ENCODE assay signal across 7 mouse cellular contexts in genomic region chr14:55603633-55604576, GRCm38 (mm10). TPM values are rescaled to one million over a fixed set of nuclear protein-coding genes. Genes with fewer than 3 reads are reported as not detected.
A peak's percentile ranks its signal among the peaks of the same experiment; 100 is the strongest.
DNase-seq lines count a peak whose midpoint lies in the region; ATAC-seq lines count a peak whose summit lies in the region.

No protein-coding gene starts in this region.

- H3K27ac ChIP-seq in embryonic facial prominence, embryonic 11.5 days (replicated peaks; ENCODE audit: low read depth, low read length), result peak overlapping the region; percentile 22
- peak overlapping the region; percentile 81 for H3K27ac ChIP-seq in limb, embryonic 10.5 days
- H3K27ac ChIP-seq in midbrain, embryonic 13.5 days, result no peak overlapping the region

- 20% methylated on average over 19 of the region's 19 CpGs for WGBS in embryonic facial prominence, embryonic 11.5 days
- WGBS in limb, embryonic 10.5 days, result 14% methylated on average over 19 of the region's 19 CpGs
- WGBS in midbrain, embryonic 13.5 days, result 25% methylated on average over 19 of the region's 19 CpGs

- peak; percentile 95 for DNase-seq in adrenal gland, postnatal 14 days
- peak; percentile 91 for DNase-seq in embryonic facial prominence, embryonic 11.5 days (ENCODE audit: low spot score)
- peak; percentile 96 for DNase-seq in kidney, adult 11 months
- peak; percentile 85 for DNase-seq in limb, embryonic 10.5 days (ENCODE audit: low spot score)
- DNase-seq in spleen, adult 12 weeks (ENCODE audit: low spot score), result peak; percentile 92

- H3K36me3 ChIP-seq in embryonic facial prominence, embryonic 11.5 days (replicated peaks; ENCODE audit: control insufficient read depth, insufficient read depth, low read depth, low read length), result peaks cover 10% of the 10 kb centered on the region
- peaks cover 85% of the 10 kb centered on the region for H3K36me3 ChIP-seq in limb, embryonic 10.5 days
- H3K36me3 ChIP-seq in midbrain, embryonic 13.5 days, result peaks cover 90% of the 10 kb centered on the region

- H3K4me3 ChIP-seq in embryonic facial prominence, embryonic 11.5 days (ENCODE audit: low read depth, low read length), result peak overlapping the region; percentile 18; the same call in 1 of the 2 replicates
- peak overlapping the region; percentile 40 for H3K4me3 ChIP-seq in limb, embryonic 10.5 days
- peak overlapping the region; percentile 20 for H3K4me3 ChIP-seq in midbrain, embryonic 13.5 days (replicated peaks)

- peak overlapping the region; percentile 24 for H3K4me2 ChIP-seq in embryonic facial prominence, embryonic 11.5 days (ENCODE audit: low read depth, low read length)
- H3K4me2 ChIP-seq in midbrain, embryonic 13.5 days (replicated peaks), result peak overlapping the region; percentile 32

- peak; percentile 80 for ATAC-seq in embryonic facial prominence, embryonic 11.5 days (replicated peaks; ENCODE audit: insufficient number of reproducible peaks, low FRiP score, low TSS enrichment, low read depth)
- ATAC-seq in granulocyte monocyte progenitor cell, adult 5-6 weeks (replicated peaks; ENCODE audit: poor library complexity, severe bottlenecking), result peak; percentile 93
- ATAC-seq in midbrain, embryonic 13.5 days, result peak; percentile 79

- no peaks in the 10 kb centered on the region; the same call in 1 of the 2 replicates for H3K4me1 ChIP-seq in embryonic facial prominence, embryonic 11.5 days (ENCODE audit: control insufficient read depth, insufficient read depth, low read length)
- H3K4me1 ChIP-seq in limb, embryonic 10.5 days, result peaks cover 11% of the 10 kb centered on the region
- peaks cover 7% of the 10 kb centered on the region; the same call in 1 of the 2 replicates for H3K4me1 ChIP-seq in midbrain, embryonic 13.5 days (replicated peaks)

- H3K9me3 ChIP-seq in embryonic facial prominence, embryonic 11.5 days (replicated peaks; ENCODE audit: control insufficient read depth, low read length), result no peaks in the 10 kb centered on the region
- H3K9me3 ChIP-seq in limb, embryonic 10.5 days (replicated peaks), result no peaks in the 10 kb centered on the region
- H3K9me3 ChIP-seq in midbrain, embryonic 13.5 days, result no peaks in the 10 kb centered on the region

- no peaks in the 10 kb centered on the region for H3K27me3 ChIP-seq in embryonic facial prominence, embryonic 11.5 days (ENCODE audit: control insufficient read depth, insufficient read depth, low read length)
- H3K27me3 ChIP-seq in limb, embryonic 10.5 days (ENCODE audit: low read depth, poor library complexity, severe bottlenecking), result no peaks in the 10 kb centered on the region
- no peaks in the 10 kb centered on the region for H3K27me3 ChIP-seq in midbrain, embryonic 13.5 days

- H3K9ac ChIP-seq in embryonic facial prominence, embryonic 11.5 days (replicated peaks; ENCODE audit: low read length), result peak overlapping the region; percentile 50
- H3K9ac ChIP-seq in midbrain, embryonic 13.5 days (replicated peaks), result 0 out of 2 replicates have a peak overlapping the region, but pooled peaks have one; percentile 41

RNA-seq across cellular contexts. Expression of gene Irf9, which starts 0.5 kb away (rescaled TPM):
- total RNA-seq in adrenal gland, postnatal 14 days (2021), result 12.9 and 16.7 TPM in 2 replicates
- 4.9 and 5.2 TPM in 2 replicates for polyA plus RNA-seq in embryonic facial prominence, embryonic 11.5 days (2014; fragmentation: Nextera tagmentation; extraction: Ambion mirVana)
- 23.4 and 31.2 TPM in 2 replicates for total RNA-seq in granulocyte monocyte progenitor cell, adult 5-6 weeks (2014; fragmentation: Nextera tagmentation)
- total RNA-seq in granulocyte monocyte progenitor cell, adult 5-6 weeks (2017), result 21.9 and 27.4 TPM in 2 replicates
- polyA plus RNA-seq in limb, embryonic 10.5 days (2016; fragmentation: Nextera tagmentation; extraction: Ambion mirVana), result 4.9 and 7.0 TPM in 2 replicates
- polyA plus RNA-seq in midbrain, embryonic 13.5 days (2015; fragmentation: Nextera tagmentation; extraction: Ambion mirVana), result 7.8 and 8.7 TPM in 2 replicates

RNA-seq across cellular contexts. Expression of gene Rnf31, which starts 12.4 kb away (rescaled TPM):
- total RNA-seq in adrenal gland, postnatal 14 days (2021), result 24.8 and 37.7 TPM in 2 replicates
- 9.7 and 11.8 TPM in 2 replicates for polyA plus RNA-seq in embryonic facial prominence, embryonic 11.5 days (2014; fragmentation: Nextera tagmentation; extraction: Ambion mirVana)
- 20.1 and 21.9 TPM in 2 replicates for total RNA-seq in granulocyte monocyte progenitor cell, adult 5-6 weeks (2014; fragmentation: Nextera tagmentation)
- total RNA-seq in granulocyte monocyte progenitor cell, adult 5-6 weeks (2017), result 9.1 and 19.8 TPM in 2 replicates
- 19.7 and 22.6 TPM in 2 replicates for polyA plus RNA-seq in limb, embryonic 10.5 days (2016; fragmentation: Nextera tagmentation; extraction: Ambion mirVana)
- polyA plus RNA-seq in midbrain, embryonic 13.5 days (2015; fragmentation: Nextera tagmentation; extraction: Ambion mirVana), result 22.0 and 24.1 TPM in 2 replicates

RNA-seq across cellular contexts. Expression of gene Psme2, which starts 13.0 kb away (rescaled TPM):
- total RNA-seq in adrenal gland, postnatal 14 days (2021), result 349 and 376 TPM in 2 replicates
- polyA plus RNA-seq in embryonic facial prominence, embryonic 11.5 days (2014; fragmentation: Nextera tagmentation; extraction: Ambion mirVana), result 237 and 259 TPM in 2 replicates
- total RNA-seq in granulocyte monocyte progenitor cell, adult 5-6 weeks (2014; fragmentation: Nextera tagmentation), result 330 and 352 TPM in 2 replicates
- total RNA-seq in granulocyte monocyte progenitor cell, adult 5-6 weeks (2017), result 225 and 247 TPM in 2 replicates
- 157 and 192 TPM in 2 replicates for polyA plus RNA-seq in limb, embryonic 10.5 days (2016; fragmentation: Nextera tagmentation; extraction: Ambion mirVana)
- 198 and 217 TPM in 2 replicates for polyA plus RNA-seq in midbrain, embryonic 13.5 days (2015; fragmentation: Nextera tagmentation; extraction: Ambion mirVana)

RNA-seq across cellular contexts. Expression of gene Rec8, which starts 13.9 kb away (rescaled TPM):
- 4.4 and 6.9 TPM in 2 replicates for total RNA-seq in adrenal gland, postnatal 14 days (2021)
- 3.8 and 4.2 TPM in 2 replicates for polyA plus RNA-seq in embryonic facial prominence, embryonic 11.5 days (2014; fragmentation: Nextera tagmentation; extraction: Ambion mirVana)
- total RNA-seq in granulocyte monocyte progenitor cell, adult 5-6 weeks (2014; fragmentation: Nextera tagmentation), result 1.0 TPM in 1 of 2 replicates, not detected in the other
- 0.26 TPM in 1 of 2 replicates, not detected in the other for total RNA-seq in granulocyte monocyte progenitor cell, adult 5-6 weeks (2017)
- polyA plus RNA-seq in limb, embryonic 10.5 days (2016; fragmentation: Nextera tagmentation; extraction: Ambion mirVana), result 6.1 and 12.1 TPM in 2 replicates
- 6.6 and 7.3 TPM in 2 replicates for polyA plus RNA-seq in midbrain, embryonic 13.5 days (2015; fragmentation: Nextera tagmentation; extraction: Ambion mirVana)

RNA-seq across cellular contexts. Expression of gene Emc9, which starts 18.8 kb away (rescaled TPM):
- total RNA-seq in adrenal gland, postnatal 14 days (2021), result 37.5 and 45.2 TPM in 2 replicates
- polyA plus RNA-seq in embryonic facial prominence, embryonic 11.5 days (2014; fragmentation: Nextera tagmentation; extraction: Ambion mirVana), result 3.8 and 5.3 TPM in 2 replicates
- total RNA-seq in granulocyte monocyte progenitor cell, adult 5-6 weeks (2014; fragmentation: Nextera tagmentation), result 0.85 TPM in 1 of 2 replicates, not detected in the other
- 2.1 and 5.1 TPM in 2 replicates for total RNA-seq in granulocyte monocyte progenitor cell, adult 5-6 weeks (2017)
- polyA plus RNA-seq in limb, embryonic 10.5 days (2016; fragmentation: Nextera tagmentation; extraction: Ambion mirVana), result 5.2 and 5.4 TPM in 2 replicates
- 9.7 and 12.1 TPM in 2 replicates for polyA plus RNA-seq in midbrain, embryonic 13.5 days (2015; fragmentation: Nextera tagmentation; extraction: Ambion mirVana)
